Mouse (Mus musculus) cerebellum, postnatal 4 days (tissue): ENCODE measurements around the gene Gm28043.
"Not testable (repeated sequence)": the region's sequence is repeated elsewhere in the genome, so short reads cannot be mapped to it uniquely, and the experiment has no call there.

Source experiments
- DNase-seq, 2 experiments: peaks; one replicate each; pipeline ENCODE4 v3.0.0; 2022; ENCODE audit warnings: low spot score in 2 of 2, mixed read lengths in 1 of 2

Gene Gm28043

GRCm38 (mm10) chr17:29711745-29712431, 97.2 kb downstream of the Gm28043 start:
- no peak for DNase-seq

- no peak for DNase-seq
Measured at GRCm38 (mm10) chr17:29712565-29712964, 97.9 kb downstream of the Gm28043 start.

GRCm38 (mm10) chr17:29713734-29714133, 99.1 kb downstream of the Gm28043 start:
- DNase-seq, result not testable (repeated sequence)

- DNase-seq, result peak; percentile 95 to 97
Measured at GRCm38 (mm10) chr17:29716732-29717445, 102.2 kb downstream of the Gm28043 start, which contains the start of gene Ccdc167. TSS of gene Ccdc167 (minus strand) at chr17:29717044.

- no peak for DNase-seq
Measured at GRCm38 (mm10) chr17:29718660-29719059, 104.0 kb downstream of the Gm28043 start.

DNA sequence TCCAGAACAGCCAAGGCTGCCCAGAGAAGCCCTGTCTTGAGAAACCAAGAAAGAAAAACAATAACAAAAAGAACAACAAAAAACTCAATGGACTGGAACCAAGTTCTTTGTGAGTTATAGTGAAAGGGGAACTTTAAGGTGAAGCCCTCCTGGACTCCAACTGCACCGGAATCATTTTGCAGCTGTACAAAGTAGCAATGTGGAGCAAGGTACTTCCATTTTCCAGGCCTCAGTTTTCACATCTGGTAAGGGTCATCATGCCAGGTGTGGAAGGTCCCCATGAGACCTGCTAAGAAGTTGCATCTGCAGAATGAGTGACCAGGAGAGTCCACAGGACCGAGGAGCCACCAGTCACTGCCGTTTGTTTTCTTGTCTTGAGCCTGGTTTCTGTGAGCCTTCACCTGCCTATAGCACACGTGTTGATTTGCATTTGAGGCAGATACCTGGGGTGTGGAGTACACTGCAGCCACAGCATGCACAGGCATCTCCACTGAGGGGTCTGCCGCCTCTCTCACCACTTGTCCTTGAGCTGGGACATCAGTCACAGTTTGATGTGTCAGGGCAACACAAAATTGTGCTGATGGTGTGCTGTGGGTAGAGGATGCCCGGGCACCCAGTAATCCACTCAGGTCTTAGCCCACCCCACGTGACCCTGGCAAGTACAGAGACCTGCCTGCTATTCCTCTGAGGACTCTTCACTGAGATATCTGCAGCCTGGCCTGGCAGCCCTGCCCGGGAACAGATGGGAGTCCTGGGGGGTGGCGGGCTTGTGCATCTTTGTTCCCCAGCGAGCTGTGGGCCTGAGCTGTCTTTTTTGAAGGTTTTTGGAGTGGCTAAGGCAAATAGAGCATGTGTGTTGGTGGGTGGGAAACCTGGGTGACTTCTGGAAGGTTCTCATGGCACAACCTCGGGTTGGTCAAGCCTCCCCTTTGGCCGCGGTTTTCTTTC, 105.2 kb downstream of the Gm28043 start:
- peak in 1 of 2 experiments; percentile 51 for DNase-seq

DNA sequence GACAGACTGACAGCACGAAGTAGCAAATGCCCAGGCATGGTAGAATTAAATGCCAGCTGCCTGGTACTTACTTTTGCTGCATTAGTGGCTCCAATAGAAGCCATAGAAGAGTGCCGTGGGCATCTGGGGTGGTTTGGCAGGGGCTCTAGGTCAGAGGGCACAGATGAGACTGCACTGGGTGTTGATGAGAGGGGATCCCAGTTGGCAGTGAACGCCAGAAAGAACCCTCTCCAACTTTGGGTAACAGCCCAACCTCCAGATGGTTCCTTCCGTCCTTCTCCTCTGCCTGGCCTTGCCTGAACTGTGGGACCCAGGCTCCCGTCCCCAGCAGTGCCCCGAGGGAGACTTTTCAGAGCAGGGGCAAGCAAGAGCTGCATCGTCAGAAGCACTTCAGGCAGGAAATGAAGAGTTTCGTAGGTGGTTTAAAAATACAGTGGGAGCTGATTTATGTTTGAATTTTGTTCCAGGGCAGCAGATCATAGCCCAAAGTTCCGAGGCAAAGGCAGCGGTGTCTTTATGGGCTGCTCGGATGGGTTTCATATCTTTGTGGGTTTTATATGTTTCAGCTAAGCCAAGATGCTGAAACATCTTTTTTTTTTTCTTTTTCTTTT, 106.2 kb downstream of the Gm28043 start:
- DNase-seq, result peak in 1 of 2 experiments; percentile 63

GRCm38 (mm10) chr17:29724610-29725009, 109.9 kb downstream of the Gm28043 start:
- peak in 1 of 2 experiments; percentile 77 for DNase-seq

GRCm38 (mm10) chr17:29725027-29725620, 110.4 kb downstream of the Gm28043 start:
- DNase-seq, result no peak

DNA sequence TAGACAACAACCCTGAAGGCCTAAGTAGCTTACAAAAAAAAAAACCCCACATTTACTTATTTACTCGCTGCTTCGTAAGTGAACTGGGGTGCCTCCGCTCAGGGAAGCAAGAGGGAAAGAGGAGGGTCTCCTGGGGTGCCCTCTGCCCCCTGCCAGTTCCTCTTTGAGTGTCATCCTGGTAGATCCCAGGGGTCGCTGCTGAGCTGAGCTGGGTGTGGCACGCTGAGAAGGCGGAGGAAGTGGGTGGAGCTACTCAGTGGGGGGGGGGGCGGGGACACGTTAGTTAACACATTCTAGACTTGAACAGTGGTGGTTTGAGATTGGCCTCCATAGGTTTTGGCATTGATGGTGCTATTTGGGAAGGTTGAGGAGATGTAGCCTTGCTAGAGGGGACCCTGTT, 113.4 kb downstream of the Gm28043 start:
- no peak for DNase-seq

DNA sequence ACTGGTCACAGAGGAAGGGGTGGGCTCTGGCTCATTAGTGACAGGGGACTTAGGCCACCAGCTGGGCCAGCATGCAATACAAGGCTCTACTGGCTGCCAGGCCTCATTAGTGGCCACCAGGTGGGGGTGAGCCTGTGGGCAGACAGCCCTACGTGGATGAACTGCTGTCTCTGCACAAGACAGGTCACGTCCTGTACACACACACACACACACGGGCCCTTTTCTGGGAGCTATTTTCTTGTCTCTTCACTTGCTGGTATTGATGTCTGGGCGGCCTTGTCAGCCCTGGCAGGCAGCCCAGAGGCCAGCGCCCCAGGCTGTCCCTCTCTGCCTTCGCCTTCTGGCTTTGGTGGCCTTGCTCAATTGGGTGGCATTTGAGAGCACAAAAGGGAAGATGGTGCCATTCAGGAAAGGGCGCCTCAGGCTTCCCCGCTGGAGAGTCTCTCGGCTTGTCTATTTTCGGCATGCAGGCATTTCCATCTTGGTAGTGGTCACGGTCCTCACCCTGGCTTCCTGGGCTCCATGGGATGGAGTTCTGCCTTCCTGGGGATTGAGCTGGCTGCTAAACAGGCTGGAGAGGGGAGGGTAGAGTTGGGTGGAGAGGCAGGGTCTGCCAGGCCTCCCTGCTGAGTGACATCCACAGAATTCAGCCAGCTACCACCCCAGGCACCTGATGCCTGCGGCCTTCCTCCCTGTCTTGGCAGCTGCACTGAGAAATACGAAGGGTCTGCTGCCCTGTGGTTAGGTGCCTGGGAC, 116.0 kb downstream of the Gm28043 start:
- DNase-seq, result peak in 1 of 2 experiments; percentile 72

- DNase-seq, result no peak
Measured at GRCm38 (mm10) chr17:29731266-29731952, 116.7 kb downstream of the Gm28043 start.

- DNase-seq, result no peak
Measured at GRCm38 (mm10) chr17:29731953-29732325, 117.3 kb downstream of the Gm28043 start.

DNA sequence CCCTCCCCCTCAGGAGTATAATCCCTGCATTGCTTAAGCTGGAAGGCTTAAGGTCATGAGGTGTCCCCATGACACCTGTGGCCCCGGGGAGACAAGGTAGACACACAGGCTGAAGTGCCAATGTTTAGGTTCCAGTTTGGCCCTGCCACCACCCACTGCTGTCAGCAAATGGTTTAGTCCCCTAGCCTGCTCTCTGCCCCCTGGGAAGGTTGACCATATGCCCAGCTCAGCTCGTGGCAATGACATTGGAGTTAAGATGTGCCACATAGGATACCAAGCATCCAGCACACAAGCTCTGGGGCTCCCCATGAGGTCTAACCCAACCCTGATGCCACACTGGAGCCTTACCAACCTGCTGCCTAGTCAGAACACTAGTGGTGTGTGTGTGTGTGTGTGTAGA, 117.8 kb downstream of the Gm28043 start:
- DNase-seq, result no peak

DNA sequence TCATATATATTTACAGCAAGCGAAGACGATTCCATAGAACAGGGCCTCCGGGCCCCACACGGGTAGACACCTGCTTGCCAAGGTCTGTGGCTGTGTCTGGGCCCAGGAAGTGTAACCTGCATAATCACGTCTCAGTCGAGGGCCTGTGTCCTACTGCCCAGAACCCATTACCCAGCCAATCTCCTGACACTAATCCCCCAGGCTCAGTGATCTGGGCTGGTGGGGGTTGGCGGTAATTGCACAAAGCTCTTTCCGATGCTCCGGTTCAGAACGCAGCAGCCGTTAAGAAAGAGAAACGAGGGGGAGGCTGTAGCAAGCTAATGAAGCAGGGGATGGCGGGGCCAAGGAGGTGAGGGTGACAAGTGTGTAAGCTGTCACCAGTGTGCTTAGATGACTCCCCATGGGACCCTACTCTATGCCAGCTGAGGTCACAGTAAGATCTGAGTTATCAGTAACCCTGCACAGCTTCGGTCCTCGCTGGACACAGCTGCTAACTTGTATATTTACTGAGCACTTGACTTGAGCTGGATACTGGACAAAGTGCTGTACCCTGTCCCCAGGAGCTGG, 121.9 kb downstream of the Gm28043 start:
- no peak for DNase-seq

GRCm38 (mm10) chr17:29737849-29738804, 123.5 kb downstream of the Gm28043 start:
- DNase-seq, result peak; percentile 49 to 82

- DNase-seq, result no peak
Measured at GRCm38 (mm10) chr17:29747466-29747865, 132.8 kb downstream of the Gm28043 start.
